Mouse (Mus musculus) heart, adult 2 months (tissue): ENCODE measurements around the gene Tmem182. TPM values are rescaled to one million over a fixed set of nuclear protein-coding genes. Genes with fewer than 3 reads are reported as not detected.
A peak's percentile ranks its signal among the peaks of the same experiment; 100 is the strongest.

Experiments used
- DNase-seq, 2 experiments: peaks; one replicate each; pipeline ENCODE4 v3.0.0; 2021
- H3K27ac ChIP-seq: fragments of 200-600 bp; 2 replicates; pipeline ENCODE4 v1.8.1; 2022
- H3K27me3 ChIP-seq: fragments of 200-500 bp; 2 replicates; pipeline ENCODE4 v1.6.1; 2012; ENCODE audit warnings: mild to moderate bottlenecking, low read length, inconsistent platforms, mixed read lengths; ENCODE audit not compliant: control insufficient read depth, insufficient read depth
- H3K36me3 ChIP-seq: fragments of 200-500 bp; 2 replicates; pipeline ENCODE4 v1.6.1; 2012; ENCODE audit warnings: low read length, inconsistent platforms; ENCODE audit not compliant: control insufficient read depth, insufficient read depth
- H3K4me1 ChIP-seq: fragments of 200-500 bp; 2 replicates; pipeline ENCODE4 v1.6.1; 2011; ENCODE audit warnings: low read length; ENCODE audit not compliant: control insufficient read depth, insufficient read depth
- H3K4me3 ChIP-seq: fragments of 200-600 bp; 2 replicates; pipeline ENCODE4 v1.8.1; 2022
- H3K79me2 ChIP-seq: fragments of 200-500 bp; replicated peaks from 2 replicates; pipeline ENCODE4 v1.6.1; 2012; ENCODE audit warnings: mild to moderate bottlenecking, inconsistent platforms, low read length, moderate library complexity, mixed read lengths; ENCODE audit not compliant: control insufficient read depth, insufficient read depth
- H3K9ac ChIP-seq: fragments of 200-500 bp; 2 replicates; pipeline ENCODE4 v1.6.1; 2012; ENCODE audit warnings: low read depth, mild to moderate bottlenecking, control low read depth, inconsistent platforms, low read length, mixed read lengths
- CTCF ChIP-seq: fragments of 200-600 bp; IDR thresholded peaks from 2 replicates; pipeline ENCODE4 v1.8.1; 2022; ENCODE audit warnings: antibody characterized with exemption, mild to moderate bottlenecking, moderate library complexity
- EP300 ChIP-seq: fragments of 200-500 bp; IDR thresholded peaks from 2 replicates; pipeline ENCODE4 v1.6.1; 2011; ENCODE audit warnings: low read depth, low read length, control low read depth; ENCODE audit not compliant: insufficient read depth
- POLR2A ChIP-seq: fragments of 200-500 bp; IDR thresholded peaks from 2 replicates; pipeline ENCODE4 v1.6.1; 2011; ENCODE audit warnings: mild to moderate bottlenecking, low read depth, low read length, control low read depth; ENCODE audit not compliant: insufficient read depth
- WGBS: fragments of 180-500 bp; shearing (Covaris S2); methylation state at CpG from one replicate; pipeline ENCODE4 v1.1.7; 2018; 5-methylcytosine and 5-hydroxymethylcytosine counted together
- intact Hi-C: fragments of 180-260 bp; cut with DNase I; formaldehyde crosslinking; loops from one replicate; pipeline ENCODE4 v1.15.1; 2025
- polyA plus RNA-seq: library from polyadenylated mRNA; depleted of rRNA; stranded (reverse); fragments of >200 nt; gene quantifications from 2 replicates; pipeline ENCODE4 v1.2.3, GENCODE M21; 2012
- total RNA-seq, 2 experiments: library from RNA; stranded (reverse); gene quantifications; 2 replicates each; pipeline ENCODE4 v1.2.3; 2021

The Tmem182 gene
- total and polyA plus RNA-seq, 3 experiments = 89.5 to 178 (median 142) TPM

- DNase-seq = peak; percentile 26 to 27
- H3K27ac ChIP-seq = peak overlapping the region; percentile 48
- intact Hi-C loops = no loop called here
These were observed 69.3 kb downstream of the Tmem182 start for GRCm38 (mm10) chr1:40874456-40875375.

GRCm38 (mm10) chr1:40879051-40879450 lies 73.7 kb downstream of the Tmem182 start:
- TF ChIP-seq CTCF (peak; percentile 75), EP300 (no peak)
- Histone ChIP-seq H3K9ac (no peak overlapping the region), H3K27me3 (no peaks in the 10 kb centered on the region), H3K4me3 (no peak overlapping the region), H3K79me2 (no peaks in the 10 kb centered on the region), H3K27ac (no peak overlapping the region), H3K36me3 (no peaks in the 10 kb centered on the region), H3K4me1 (peaks cover 1% of the 10 kb centered on the region; the same call in 1 of the 2 replicates)
- peak; percentile 6 to 37 for DNase-seq
- 18% methylated on average over 9 of the region's 9 CpGs for WGBS
- intact Hi-C loops = no loop called here

More at GRCm38 (mm10) chr1:40874456-40875375, 69.3 kb downstream of the Tmem182 start:
- H3K27me3 ChIP-seq = no peaks in the 10 kb centered on the region
- H3K4me3 ChIP-seq = peak overlapping the region; percentile 42
- peaks cover 3% of the 10 kb centered on the region for H3K4me1 ChIP-seq
- H3K79me2 ChIP-seq = no peaks in the 10 kb centered on the region
- WGBS = 47% methylated on average over 26 of the region's 26 CpGs
- no peaks in the 10 kb centered on the region for H3K36me3 ChIP-seq
- peak overlapping the region; percentile 46; the same call in 1 of the 2 replicates for H3K9ac ChIP-seq
- no peak for TF ChIP-seq CTCF
- 0 out of 2 replicates have a peak, but pooled peaks have one; percentile 32 for TF ChIP-seq EP300
- TF ChIP-seq POLR2A = peak; percentile 49; the same call in 1 of the 2 replicates

- no peaks in the 10 kb centered on the region for H3K27me3 ChIP-seq
- no peak for DNase-seq
- H3K36me3 ChIP-seq = no peaks in the 10 kb centered on the region
- H3K4me1 ChIP-seq = peaks cover 1% of the 10 kb centered on the region; the same call in 1 of the 2 replicates
- H3K27ac ChIP-seq = no peak overlapping the region
- intact Hi-C loops = no loop called here
- H3K79me2 ChIP-seq = no peaks in the 10 kb centered on the region
- 83% methylated on average over 6 of the region's 6 CpGs for WGBS
- H3K4me3 ChIP-seq = no peak overlapping the region
- H3K9ac ChIP-seq = no peak overlapping the region
- TF ChIP-seq POLR2A = no peak
- no peak for TF ChIP-seq EP300
- TF ChIP-seq CTCF = no peak
These were observed 74.1 kb downstream of the Tmem182 start for GRCm38 (mm10) chr1:40879526-40879925.

GRCm38 (mm10) chr1:40880527-40880926 lies 75.1 kb downstream of the Tmem182 start:
- intact Hi-C loops = loop anchor here (10.0 kb wide), 1 partner anchor 1834 kb away; no protein-coding TSS in a partner anchor

GRCm38 (mm10) chr1:40883856-40884255 lies 78.5 kb downstream of the Tmem182 start:
- Histone ChIP-seq H3K79me2 (no peaks in the 10 kb centered on the region), H3K9ac (no peak overlapping the region), H3K36me3 (no peaks in the 10 kb centered on the region), H3K4me1 (no peaks in the 10 kb centered on the region; the same call in 1 of the 2 replicates), H3K27me3 (no peaks in the 10 kb centered on the region), H3K27ac (no peak overlapping the region), H3K4me3 (no peak overlapping the region)
- intact Hi-C loops = loop anchor here (10.0 kb wide), 1 partner anchor 1831 kb away; no protein-coding TSS in a partner anchor
- TF ChIP-seq POLR2A (no peak), EP300 (no peak), CTCF (no peak)
- DNase-seq = no peak
- 85% methylated on average over 2 of the region's 2 CpGs for WGBS

More at GRCm38 (mm10) chr1:40880527-40880926, 75.1 kb downstream of the Tmem182 start:
- Histone ChIP-seq H3K4me1 (no peaks in the 10 kb centered on the region), H3K36me3 (no peaks in the 10 kb centered on the region), H3K9ac (no peak overlapping the region), H3K79me2 (no peaks in the 10 kb centered on the region), H3K27ac (no peak overlapping the region), H3K27me3 (no peaks in the 10 kb centered on the region), H3K4me3 (no peak overlapping the region)
- WGBS = 26% methylated on average over 2 of the region's 2 CpGs
- no peak for DNase-seq
- TF ChIP-seq POLR2A = no peak
- TF ChIP-seq EP300 = no peak
- TF ChIP-seq CTCF = no peak

GRCm38 (mm10) chr1:40884943-40885342 lies 79.5 kb downstream of the Tmem182 start:
- Histone ChIP-seq H3K27me3 (no peaks in the 10 kb centered on the region), H3K9ac (no peak overlapping the region), H3K36me3 (no peaks in the 10 kb centered on the region), H3K4me1 (no peaks in the 10 kb centered on the region; the same call in 1 of the 2 replicates), H3K27ac (no peak overlapping the region), H3K4me3 (no peak overlapping the region), H3K79me2 (no peaks in the 10 kb centered on the region)
- WGBS = 79% methylated on average over 6 of the region's 6 CpGs
- TF ChIP-seq POLR2A (no peak), EP300 (no peak), CTCF (peak; percentile 34)
- DNase-seq = no peak
- intact Hi-C loops = loop anchor here (10.0 kb wide), 1 partner anchor 1830 kb away; no protein-coding TSS in a partner anchor
